Mouse (Mus musculus) megakaryocyte, embryonic 14.5 days (primary cell): ENCODE measurements around the gene Lmna.

ENCODE experiments used
- FLI1 ChIP-seq: IDR thresholded peaks from 2 replicates; pipeline ENCODE4 v1.6.1; 2012; ENCODE audit warnings: low read length, inconsistent platforms, mixed read lengths
- GATA1 ChIP-seq: IDR thresholded peaks from 3 replicates; pipeline ENCODE4 v1.6.1; 2012; ENCODE audit warnings: mixed read lengths, low read length, inconsistent platforms, borderline replicate concordance

GRCm38 (mm10) chr3:88453986-88454385, 55.8 kb downstream of the Lmna start:
- TF ChIP-seq GATA1 (no peak), FLI1 (no peak)
